In genomic region chr10:108837434-108837833, GRCm38 (mm10) we compare ENCODE assay signal across 25 mouse cellular contexts.
A peak's percentile ranks its signal among the peaks of the same experiment; 100 is the strongest.
DNase-seq lines count a peak whose midpoint lies in the region; ATAC-seq and TF ChIP-seq lines count a peak whose summit lies in the region.
"Had no signal": no experiment of that assay in that cellular context is flagged by ENCODE, and none has a peak within 500 bp of the region (broad histone marks: within the 10 kb centered on the region; RNA-seq: fewer than 3 reads in every experiment).

No protein-coding gene starts in this region.

- H3K4me1 ChIP-seq in forebrain, embryonic 12.5 days = peaks cover under 1% of the 10 kb centered on the region; the same call in 1 of the 2 replicates
- H3K4me1 ChIP-seq: embryonic facial prominence, embryonic 10.5 days; embryonic facial prominence, embryonic 12.5 days had no signal

- TF ChIP-seq CTCF in left cerebral cortex, adult 2 months (IDR thresholded peaks at IDR 0.05) = no peak
- TF ChIP-seq CTCF in brain, embryonic 14.5 days (IDR thresholded peaks at IDR 0.05; ENCODE audit: borderline replicate concordance, extremely low read depth, insufficient read depth, insufficient read length) = no peak

- H3K27me3 ChIP-seq in forebrain, embryonic 12.5 days = no peaks in the 10 kb centered on the region
- H3K27me3 ChIP-seq: CH12.LX; embryonic facial prominence, embryonic 12.5 days had no signal

- H3K27ac ChIP-seq in left cerebral cortex, adult 2 months = peak overlapping the region; percentile 72
- no peak overlapping the region for H3K27ac ChIP-seq in forebrain, embryonic 12.5 days
- H3K27ac ChIP-seq: embryonic facial prominence, embryonic 10.5 days; embryonic facial prominence, embryonic 12.5 days had no signal

- no peak for TF ChIP-seq POLR2A in brain, embryonic 14.5 days (IDR thresholded peaks at IDR 0.05; ENCODE audit: borderline replicate concordance, extremely low read depth, insufficient read depth, insufficient read length, poor library complexity, severe bottlenecking)

- no peak overlapping the region for H3K4me3 ChIP-seq in left cerebral cortex, adult 2 months
- H3K4me3 ChIP-seq in forebrain, embryonic 12.5 days (replicated peaks) = no peak overlapping the region
- H3K4me3 ChIP-seq: embryonic facial prominence, embryonic 10.5 days; embryonic facial prominence, embryonic 12.5 days had no signal

- intact Hi-C loops in left cerebral cortex, adult 2 months (cut with DNase I) = loop anchor here (10.0 kb wide), 1 partner anchor 383 kb away; no protein-coding TSS in a partner anchor
- intact Hi-C loops in left cerebral cortex, postnatal 10 days (cut with DNase I) = no loop called here

- ATAC-seq in forebrain, embryonic 12.5 days (ENCODE audit: low FRiP score) = no peak
- ATAC-seq: activated CD4-positive, CD25-positive, alpha-beta regulatory T cell, adult 4 months; CD4-positive, CD25-positive, alpha-beta regulatory T cell, adult 4 months; forebrain, embryonic 14.5 days; forebrain, embryonic 16.5 days; Patski had no signal

- no peaks in the 10 kb centered on the region for H3K9me3 ChIP-seq in forebrain, embryonic 12.5 days
- H3K9me3 ChIP-seq: embryonic facial prominence, embryonic 10.5 days; embryonic facial prominence, embryonic 12.5 days; G1E had no signal

- H3K4me2 ChIP-seq in forebrain, embryonic 12.5 days = no peak overlapping the region
- H3K4me2 ChIP-seq: embryonic facial prominence, embryonic 12.5 days had no signal

- DNase-seq in frontal cortex, adult 2 months (ENCODE audit: extremely low spot score in 1 of 2, low spot score in 1 of 2) = peak; percentile 49 to 56
- DNase-seq in frontal cortex, postnatal 10 days (ENCODE audit: low spot score in 2 of 2) = no peak
- no peak for DNase-seq in left cerebral cortex, adult 2 months (ENCODE audit: extremely low spot score in 1 of 2, low spot score in 2 of 2)
- DNase-seq in left cerebral cortex, postnatal 10 days (ENCODE audit: extremely low spot score in 1 of 2, low spot score in 2 of 2) = no peak
- DNase-seq in brain, adult 2 months (ENCODE audit: low read depth, low spot score) = peak; percentile 77
- peak; percentile 18 for DNase-seq in brain, embryonic 14.5 days (ENCODE audit: low read depth)
- no peak for DNase-seq in kidney, postnatal 14 days
- DNase-seq: adrenal gland, adult 8-10 months; adrenal gland, postnatal 14 days; adrenal gland, postnatal 36 days; cerebellum, adult 11-12 months; cerebellum, adult 2 months; cerebellum, adult 9-10 months; cerebellum, postnatal 10 days; cerebellum, postnatal 25 days had no signal

- WGBS in forebrain, embryonic 12.5 days = 88% methylated on average over 1 of the region's 1 CpGs

- H3K9ac ChIP-seq in forebrain, embryonic 12.5 days = no peak overlapping the region
- H3K9ac ChIP-seq: embryonic facial prominence, embryonic 12.5 days had no signal

- H3K36me3 ChIP-seq in forebrain, embryonic 12.5 days (replicated peaks) = no peaks in the 10 kb centered on the region
- H3K36me3 ChIP-seq: embryonic facial prominence, embryonic 10.5 days; embryonic facial prominence, embryonic 12.5 days; G1E had no signal

Comparison
In these comparisons a context has a peak if more than half of its experiments do, and no peak if none do; other contexts are left out.
1. DNase-seq: peak in frontal cortex, adult 2 months (2 of 2), brain, adult 2 months (single experiment) and brain, embryonic 14.5 days (single experiment); none in frontal cortex, postnatal 10 days (0 of 2), left cerebral cortex, adult 2 months (0 of 2), left cerebral cortex, postnatal 10 days (0 of 2) and kidney, postnatal 14 days (single experiment).